Mouse (Mus musculus): Measurements from ENCODE around the gene 4930583I09Rik.

GRCm38 (mm10) chr17:64816298-64816697, 19.6 kb downstream of the 4930583I09Rik start:
- no peak for TF ChIP-seq CTCF (IDR thresholded peaks at IDR 0.05; ENCODE audit: extremely low read depth, insufficient read depth, insufficient read length, insufficient replicate concordance)
- TF ChIP-seq POLR2A (IDR thresholded peaks at IDR 0.05; ENCODE audit: low read depth, low read length) = no peak

All from spleen, adult 2 months (tissue).